Comparison of ENCODE assay signal across 10 mouse cellular contexts in genomic region chr15:79002036-79002435, GRCm38 (mm10). TPM values are rescaled to one million over a fixed set of nuclear protein-coding genes. Genes with fewer than 3 reads are reported as not detected.
DNase-seq lines count a peak whose midpoint lies in the region; ATAC-seq lines count a peak whose summit lies in the region.
"Had no signal": no experiment of that assay in that cellular context is flagged by ENCODE, and none has a peak within 500 bp of the region (broad histone marks: within the 10 kb centered on the region; RNA-seq: fewer than 3 reads in every experiment).

No protein-coding gene starts in this region.

- peak; percentile 65 for ATAC-seq in kidney, embryonic 14.5 days (ENCODE audit: low FRiP score, low TSS enrichment)
- peak; percentile 53; the same call in 1 of the 2 replicates for ATAC-seq in stomach, embryonic 14.5 days (ENCODE audit: insufficient number of reproducible peaks, insufficient read depth, low FRiP score, low read depth)

- no peak overlapping the region for H3K27ac ChIP-seq in heart, embryonic 10.5 days
- H3K27ac ChIP-seq in kidney, embryonic 14.5 days (ENCODE audit: low read depth, low read length) = no peak overlapping the region
- no peak overlapping the region for H3K27ac ChIP-seq in stomach, embryonic 14.5 days (ENCODE audit: low read length)
- H3K27ac ChIP-seq: hindbrain, embryonic 13.5 days had no signal

- no peak overlapping the region; the same call in 1 of the 2 replicates for H3K9ac ChIP-seq in kidney, embryonic 14.5 days (ENCODE audit: low read depth, low read length)
- H3K9ac ChIP-seq in stomach, embryonic 14.5 days (replicated peaks; ENCODE audit: low read depth, low read length) = no peak overlapping the region
- H3K9ac ChIP-seq: hindbrain, embryonic 13.5 days had no signal

- no peak overlapping the region; the same call in 1 of the 2 replicates for H3K4me3 ChIP-seq in heart, embryonic 10.5 days
- no peak overlapping the region for H3K4me3 ChIP-seq in kidney, embryonic 14.5 days (ENCODE audit: low read length)
- no peak overlapping the region for H3K4me3 ChIP-seq in stomach, embryonic 14.5 days (ENCODE audit: low read depth, low read length)
- H3K4me3 ChIP-seq: hindbrain, embryonic 13.5 days had no signal

- peak; percentile 45 for DNase-seq in heart, postnatal 4 days
- no peak for DNase-seq in heart, embryonic 10.5 days (ENCODE audit: low spot score)
- peak; percentile 84 to 90 for DNase-seq in adrenal gland, postnatal 36 days
- DNase-seq in spleen, postnatal 4 days (ENCODE audit: low spot score in 2 of 2) = no peak
- DNase-seq in embryo, embryonic 10 days (ENCODE audit: low spot score) = no peak
- no peak for DNase-seq in gastrocnemius, adult 18-20 months (ENCODE audit: low spot score)

- peaks cover 42% of the 10 kb centered on the region for H3K4me1 ChIP-seq in heart, embryonic 10.5 days
- peaks cover 18% of the 10 kb centered on the region for H3K4me1 ChIP-seq in kidney, embryonic 14.5 days (ENCODE audit: control insufficient read depth, insufficient read depth, low read length)
- H3K4me1 ChIP-seq in stomach, embryonic 14.5 days (ENCODE audit: control insufficient read depth, insufficient read depth, low read length) = no peaks in the 10 kb centered on the region
- H3K4me1 ChIP-seq: hindbrain, embryonic 13.5 days had no signal

- H3K9me3 ChIP-seq in heart, embryonic 10.5 days = no peaks in the 10 kb centered on the region
- no peaks in the 10 kb centered on the region for H3K9me3 ChIP-seq in kidney, embryonic 14.5 days (ENCODE audit: control insufficient read depth, low read length)
- H3K9me3 ChIP-seq in stomach, embryonic 14.5 days (ENCODE audit: control insufficient read depth, low read depth, low read length) = no peaks in the 10 kb centered on the region
- H3K9me3 ChIP-seq: hindbrain, embryonic 13.5 days had no signal

- H3K36me3 ChIP-seq in heart, embryonic 10.5 days = peaks cover 94% of the 10 kb centered on the region
- peaks cover 75% of the 10 kb centered on the region for H3K36me3 ChIP-seq in kidney, embryonic 14.5 days (ENCODE audit: control insufficient read depth, insufficient read depth, low read length)
- H3K36me3 ChIP-seq in stomach, embryonic 14.5 days (ENCODE audit: control insufficient read depth, insufficient read depth, low read length) = peaks cover 69% of the 10 kb centered on the region

- no peaks in the 10 kb centered on the region for H3K27me3 ChIP-seq in heart, embryonic 10.5 days (ENCODE audit: insufficient read depth, poor library complexity, severe bottlenecking)
- H3K27me3 ChIP-seq in kidney, embryonic 14.5 days (ENCODE audit: control insufficient read depth, insufficient read depth, low read length) = no peaks in the 10 kb centered on the region
- H3K27me3 ChIP-seq in stomach, embryonic 14.5 days (ENCODE audit: control insufficient read depth, insufficient read depth, low read length) = no peaks in the 10 kb centered on the region
- H3K27me3 ChIP-seq: hindbrain, embryonic 13.5 days had no signal

- WGBS in heart, embryonic 10.5 days = 38% methylated on average over 19 of the region's 19 CpGs
- 24% methylated on average over 19 of the region's 19 CpGs for WGBS in kidney, embryonic 14.5 days
- WGBS in stomach, embryonic 14.5 days = 44% methylated on average over 19 of the region's 19 CpGs

- H3K4me2 ChIP-seq in kidney, embryonic 14.5 days (replicated peaks; ENCODE audit: low read depth, low read length) = no peak overlapping the region
- H3K4me2 ChIP-seq in stomach, embryonic 14.5 days (replicated peaks; ENCODE audit: low read depth, low read length) = no peak overlapping the region
- H3K4me2 ChIP-seq: hindbrain, embryonic 13.5 days had no signal

RNA-seq across cellular contexts. Expression of gene H1f0, which starts 26.2 kb away (rescaled TPM):
- total RNA-seq in heart, postnatal 4 days (2021) = 100 to 1,000 TPM; 262 to 304 TPM
- polyA plus RNA-seq in heart, embryonic 10.5 days (2016; fragmentation: Nextera tagmentation; extraction: Ambion mirVana) = 195 and 250 TPM in 2 replicates
- total RNA-seq in adrenal gland, postnatal 36 days (2021) = 100 to 1,000 TPM; 127 to 173 TPM
- polyA plus RNA-seq in kidney, embryonic 14.5 days (2014; fragmentation: Nextera tagmentation; extraction: Ambion mirVana) = 137 and 306 TPM in 2 replicates
- 160 and 175 TPM in 2 replicates for polyA plus RNA-seq in stomach, embryonic 14.5 days (2014; fragmentation: Nextera tagmentation; extraction: Ambion mirVana)
- total RNA-seq in gastrocnemius, adult 18-20 months (2021) = 10 to 100 TPM; 74.4 to 86.9 TPM

RNA-seq across cellular contexts. Expression of gene Galr3, which starts 39.6 kb away (rescaled TPM):
- total RNA-seq in heart, postnatal 4 days (2021) = not detected
- 0.26 TPM in 1 of 2 replicates, not detected in the other for polyA plus RNA-seq in heart, embryonic 10.5 days (2016; fragmentation: Nextera tagmentation; extraction: Ambion mirVana)
- total RNA-seq in adrenal gland, postnatal 36 days (2021) = under 1 TPM; 0.30 to 0.36 TPM
- 0.28 TPM in 1 of 2 replicates, not detected in the other for polyA plus RNA-seq in kidney, embryonic 14.5 days (2014; fragmentation: Nextera tagmentation; extraction: Ambion mirVana)
- polyA plus RNA-seq in stomach, embryonic 14.5 days (2014; fragmentation: Nextera tagmentation; extraction: Ambion mirVana) = 0.30 and 0.39 TPM in 2 replicates
- not detected for total RNA-seq in gastrocnemius, adult 18-20 months (2021)
- total RNA-seq: ES-E14 had no signal
- polyA plus RNA-seq: hindbrain, embryonic 13.5 days had no signal

RNA-seq across cellular contexts. Expression of gene Triobp, which starts 54.5 kb away (rescaled TPM):
- 10 to 100 TPM; 59.0 to 68.2 TPM for total RNA-seq in heart, postnatal 4 days (2021)
- 63.6 and 68.2 TPM in 2 replicates for polyA plus RNA-seq in heart, embryonic 10.5 days (2016; fragmentation: Nextera tagmentation; extraction: Ambion mirVana)
- 100 to 1,000 TPM; 111 to 142 TPM for total RNA-seq in adrenal gland, postnatal 36 days (2021)
- 50.6 and 54.9 TPM in 2 replicates for polyA plus RNA-seq in kidney, embryonic 14.5 days (2014; fragmentation: Nextera tagmentation; extraction: Ambion mirVana)
- 50.2 TPM in 2 replicates for polyA plus RNA-seq in stomach, embryonic 14.5 days (2014; fragmentation: Nextera tagmentation; extraction: Ambion mirVana)
- 10 to 100 TPM; 38.8 to 40.7 TPM for total RNA-seq in gastrocnemius, adult 18-20 months (2021)

Comparison
In these comparisons a context has a peak if more than half of its experiments do, and no peak if none do; other contexts are left out.
1. DNase-seq: peak in heart, postnatal 4 days (single experiment) and adrenal gland, postnatal 36 days (2 of 2); none in heart, embryonic 10.5 days (single experiment), spleen, postnatal 4 days (0 of 2), embryo, embryonic 10 days (single experiment) and gastrocnemius, adult 18-20 months (single experiment).